Mouse (Mus musculus) hematopoietic stem cell, adult 5-6 weeks (primary cell): ENCODE measurements around the gene Ntsr1. TPM values are rescaled to one million over a fixed set of nuclear protein-coding genes. Genes with fewer than 3 reads are reported as not detected.

Experiments
- ATAC-seq, 2 experiments: fragments of 125-278 bp in 1 of 2; replicated peaks in 1 of 2; 2 replicates each; pipeline ENCODE4 v1.8.0; 2016 to 2017; ENCODE audit warnings: inconsistent platforms in 2 of 2, mild to moderate bottlenecking in 2 of 2, moderate number of reproducible peaks in 2 of 2, low read depth in 1 of 2, moderate TSS enrichment in 1 of 2; ENCODE audit not compliant: low FRiP score in 2 of 2, poor library complexity in 2 of 2, severe bottlenecking in 2 of 2, insufficient read depth in 1 of 2, low TSS enrichment in 1 of 2
- total RNA-seq: library from RNA; stranded (forward); fragments of 172-1452, 232-1000 nt; gene quantifications from 2 replicates; pipeline ENCODE4 v1.2.3, GENCODE M21; 2017

The Ntsr1 gene
- not detected in 2 replicates for total RNA-seq

- ATAC-seq, result peak; percentile 19 to 25; a peak in 2 of 4 replicates
Observed at GRCm38 (mm10) chr2:180499741-180500140, at the start of gene Ntsr1. TSS of gene Ntsr1 (plus strand) at chr2:180499976.

GRCm38 (mm10) chr2:180450529-180450928, 49.2 kb upstream of the Ntsr1 start:
- no peak for ATAC-seq

- peak; percentile 94 for ATAC-seq
Observed at GRCm38 (mm10) chr2:180455723-180456698, 43.8 kb upstream of the Ntsr1 start, which contains the start of gene Slco4a1. TSS of gene Slco4a1 (plus strand) at chr2:180456245.

GRCm38 (mm10) chr2:180456705-180457104, 43.1 kb upstream of the Ntsr1 start:
- peak in 1 of 2 experiments; percentile 12; a peak in 1 of 4 replicates for ATAC-seq

- ATAC-seq, result no peak
Observed at GRCm38 (mm10) chr2:180457680-180458079, 42.1 kb upstream of the Ntsr1 start.

GRCm38 (mm10) chr2:180459437-180459836, 40.3 kb upstream of the Ntsr1 start:
- ATAC-seq, result no peak

GRCm38 (mm10) chr2:180460801-180461200, 39.0 kb upstream of the Ntsr1 start:
- ATAC-seq, result no peak

GRCm38 (mm10) chr2:180462593-180462992, 37.2 kb upstream of the Ntsr1 start:
- no peak for ATAC-seq

- ATAC-seq, result no peak
Observed at GRCm38 (mm10) chr2:180466505-180466904, 33.3 kb upstream of the Ntsr1 start.

- no peak for ATAC-seq
Observed at GRCm38 (mm10) chr2:180468871-180469270, 30.9 kb upstream of the Ntsr1 start.

GRCm38 (mm10) chr2:180469768-180470167, 30.0 kb upstream of the Ntsr1 start:
- ATAC-seq, result no peak

GRCm38 (mm10) chr2:180472306-180473079, 27.3 kb upstream of the Ntsr1 start:
- ATAC-seq, result peak; percentile 44 to 47; a peak in 3 of 4 replicates

GRCm38 (mm10) chr2:180473080-180473440, 26.7 kb upstream of the Ntsr1 start:
- peak; percentile 71 to 72 for ATAC-seq

GRCm38 (mm10) chr2:180474864-180475263, 24.9 kb upstream of the Ntsr1 start:
- ATAC-seq, result no peak

GRCm38 (mm10) chr2:180482274-180482673, 17.5 kb upstream of the Ntsr1 start:
- no peak for ATAC-seq

GRCm38 (mm10) chr2:180484882-180485281, 14.9 kb upstream of the Ntsr1 start:
- ATAC-seq, result no peak

- ATAC-seq, result no peak
Observed at GRCm38 (mm10) chr2:180485306-180485705, 14.5 kb upstream of the Ntsr1 start.

GRCm38 (mm10) chr2:180488210-180488751, 11.5 kb upstream of the Ntsr1 start:
- ATAC-seq, result no peak
